Mouse (Mus musculus) hindbrain, embryonic 11.5 days (tissue): ENCODE measurements around the gene Slc30a7. TPM values are rescaled to one million over a fixed set of nuclear protein-coding genes. Genes with fewer than 3 reads are reported as not detected.

ENCODE experiments used
- ATAC-seq: fragments of 200-750 bp; cut with Nextera tagmentation; 2 replicates; pipeline ENCODE4 v1.8.0; 2017; ENCODE audit warnings: mild to moderate bottlenecking, moderate TSS enrichment, moderate library complexity; ENCODE audit not compliant: low FRiP score
- DNase-seq: peaks from one replicate; pipeline ENCODE4 v3.0.0-alpha.2; 2015; ENCODE audit warnings: low spot score
- H3K27ac ChIP-seq: fragments of 300-500 bp; sonication (generic); 2 replicates; pipeline ENCODE4 v1.5.1; 2014; ENCODE audit warnings: mild to moderate bottlenecking, low read depth, low read length
- H3K27me3 ChIP-seq: fragments of 300-500 bp; sonication (generic); 2 replicates; pipeline ENCODE4 v1.6.1; 2014; ENCODE audit warnings: mild to moderate bottlenecking, low read length, moderate library complexity, mixed read lengths; ENCODE audit not compliant: control insufficient read depth, insufficient read depth
- H3K36me3 ChIP-seq: fragments of 300-500 bp; sonication (generic); 2 replicates; pipeline ENCODE4 v1.6.1; 2014; ENCODE audit warnings: mild to moderate bottlenecking, low read length, moderate library complexity, mixed read lengths; ENCODE audit not compliant: control insufficient read depth, insufficient read depth
- H3K4me1 ChIP-seq: fragments of 300-500 bp; sonication (generic); replicated peaks from 2 replicates; pipeline ENCODE4 v1.6.1; 2014; ENCODE audit warnings: low read length, mixed read lengths; ENCODE audit not compliant: control insufficient read depth, insufficient read depth
- H3K4me2 ChIP-seq: fragments of 300-500 bp; sonication (generic); replicated peaks from 2 replicates; pipeline ENCODE4 v1.6.1; 2014; ENCODE audit warnings: mild to moderate bottlenecking, low read depth, low read length
- H3K4me3 ChIP-seq: fragments of 300-500 bp; sonication (generic); 2 replicates; pipeline ENCODE4 v1.5.1; 2014; ENCODE audit warnings: low read depth, low read length
- H3K9ac ChIP-seq: fragments of 300-500 bp; sonication (generic); 2 replicates; pipeline ENCODE4 v1.6.1; 2014; ENCODE audit warnings: low read depth, low read length
- H3K9me3 ChIP-seq: fragments of 300-500 bp; sonication (generic); 2 replicates; pipeline ENCODE4 v1.6.1; 2016; ENCODE audit warnings: low read length; ENCODE audit not compliant: control insufficient read depth
- WGBS: fragments of 180-500 bp; shearing (Covaris S2); extraction: QIAGEN DNeasy Blood & Tissue Kit; methylation state at CpG from one replicate; pipeline ENCODE4 v1.1.7; 2014; 5-methylcytosine and 5-hydroxymethylcytosine counted together
- polyA plus RNA-seq: library from polyadenylated mRNA; unstranded; fragments of >200 nt; fragmentation: Nextera tagmentation; extraction: Ambion mirVana; gene quantifications from 2 replicates; pipeline ENCODE4 v1.2.1, GENCODE M21; 2014

The Slc30a7 gene
- polyA plus RNA-seq, 1 experiment from 2014 or later, result 31.2 TPM

- no peak overlapping the region for H3K4me3 ChIP-seq
- whole genome bisulfite sequencing, result 94% methylated on average over 10 of the region's 10 CpGs
Measured at GRCm38 (mm10) chr3:115974995-115975394, 32.2 kb downstream of the Slc30a7 start.

GRCm38 (mm10) chr3:115974228-115974627 lies 33.0 kb downstream of the Slc30a7 start:
- H3K27me3 ChIP-seq, result no peaks in the 10 kb centered on the region
- no peak overlapping the region for H3K27ac ChIP-seq
- WGBS, result 88% methylated on average over 6 of the region's 6 CpGs
- no peak for DNase-seq
- no peak overlapping the region for H3K4me2 ChIP-seq
- no peaks in the 10 kb centered on the region; the same call in 1 of the 2 replicates for H3K36me3 ChIP-seq
- no peak overlapping the region for H3K4me3 ChIP-seq
- H3K9ac ChIP-seq, result no peak overlapping the region
- no peaks in the 10 kb centered on the region for H3K4me1 ChIP-seq
- ATAC-seq, result no peak
- no peaks in the 10 kb centered on the region for H3K9me3 ChIP-seq

More at GRCm38 (mm10) chr3:115974995-115975394, 32.2 kb downstream of the Slc30a7 start:
- ATAC-seq (no peak), DNase-seq (no peak)
- no peaks in the 10 kb centered on the region for H3K4me1 ChIP-seq
- H3K4me2 ChIP-seq, result no peak overlapping the region
- no peaks in the 10 kb centered on the region for H3K27me3 ChIP-seq
- no peaks in the 10 kb centered on the region; the same call in 1 of the 2 replicates for H3K36me3 ChIP-seq
- no peak overlapping the region for H3K9ac ChIP-seq
- H3K27ac ChIP-seq, result no peak overlapping the region
- H3K9me3 ChIP-seq, result no peaks in the 10 kb centered on the region

GRCm38 (mm10) chr3:115971891-115972646 lies 35.1 kb downstream of the Slc30a7 start:
- H3K27me3 ChIP-seq, result no peaks in the 10 kb centered on the region
- H3K27ac ChIP-seq, result no peak overlapping the region
- H3K4me1 ChIP-seq, result no peaks in the 10 kb centered on the region
- H3K4me3 ChIP-seq, result no peak overlapping the region
- 93% methylated on average over 14 of the region's 14 CpGs for WGBS
- no peak overlapping the region for H3K4me2 ChIP-seq
- no peak for DNase-seq
- no peak overlapping the region for H3K9ac ChIP-seq
- ATAC-seq, result no peak
- no peaks in the 10 kb centered on the region for H3K9me3 ChIP-seq
- H3K36me3 ChIP-seq, result no peaks in the 10 kb centered on the region; the same call in 1 of the 2 replicates

GRCm38 (mm10) chr3:115971045-115971785 lies 36.0 kb downstream of the Slc30a7 start:
- H3K36me3 ChIP-seq, result no peaks in the 10 kb centered on the region; the same call in 1 of the 2 replicates
- DNase-seq (no peak), ATAC-seq (no peak)
- no peak overlapping the region for H3K4me3 ChIP-seq
- H3K4me2 ChIP-seq, result no peak overlapping the region
- no peaks in the 10 kb centered on the region for H3K4me1 ChIP-seq
- no peaks in the 10 kb centered on the region for H3K9me3 ChIP-seq
- H3K9ac ChIP-seq, result no peak overlapping the region
- H3K27ac ChIP-seq, result no peak overlapping the region
- no peaks in the 10 kb centered on the region for H3K27me3 ChIP-seq
- 95% methylated on average over 20 of the region's 20 CpGs for WGBS

GRCm38 (mm10) chr3:115968745-115969530 lies 38.3 kb downstream of the Slc30a7 start:
- H3K27ac ChIP-seq, result no peak overlapping the region
- H3K27me3 ChIP-seq, result no peaks in the 10 kb centered on the region
- ATAC-seq (0 out of 2 replicates have a peak, but pooled peaks have one; percentile 45), DNase-seq (no peak)
- no peaks in the 10 kb centered on the region for H3K4me1 ChIP-seq
- no peaks in the 10 kb centered on the region for H3K36me3 ChIP-seq
- H3K9me3 ChIP-seq, result no peaks in the 10 kb centered on the region
- H3K9ac ChIP-seq, result no peak overlapping the region
- no peak overlapping the region for H3K4me3 ChIP-seq
- no peak overlapping the region for H3K4me2 ChIP-seq
- WGBS, result 90% methylated on average over 10 of the region's 10 CpGs

GRCm38 (mm10) chr3:115964071-115964470 lies 43.1 kb downstream of the Slc30a7 start:
- Histone ChIP-seq H3K9ac (no peak overlapping the region), H3K27me3 (no peaks in the 10 kb centered on the region), H3K9me3 (no peaks in the 10 kb centered on the region), H3K4me2 (no peak overlapping the region), H3K4me1 (no peaks in the 10 kb centered on the region), H3K27ac (no peak overlapping the region), H3K36me3 (no peaks in the 10 kb centered on the region), H3K4me3 (no peak overlapping the region)
- 85% methylated on average over 5 of the region's 5 CpGs for WGBS
- ATAC-seq (no peak), DNase-seq (no peak)

- Histone ChIP-seq H3K4me2 (no peak overlapping the region), H3K9me3 (no peaks in the 10 kb centered on the region), H3K27me3 (no peaks in the 10 kb centered on the region), H3K4me3 (no peak overlapping the region), H3K27ac (no peak overlapping the region), H3K36me3 (no peaks in the 10 kb centered on the region), H3K4me1 (no peaks in the 10 kb centered on the region), H3K9ac (no peak overlapping the region)
- DNase-seq, result no peak
- 93% methylated on average over 1 of the region's 1 CpGs for WGBS
- ATAC-seq, result no peak
Measured at GRCm38 (mm10) chr3:115963597-115963996, 43.6 kb downstream of the Slc30a7 start.

- Histone ChIP-seq H3K36me3 (no peaks in the 10 kb centered on the region), H3K27ac (no peak overlapping the region), H3K9ac (no peak overlapping the region), H3K4me2 (no peak overlapping the region), H3K27me3 (no peaks in the 10 kb centered on the region), H3K4me1 (no peaks in the 10 kb centered on the region), H3K9me3 (no peaks in the 10 kb centered on the region), H3K4me3 (no peak overlapping the region)
- WGBS, result 57% methylated on average over 4 of the region's 4 CpGs
- DNase-seq (no peak), ATAC-seq (no peak)
Measured at GRCm38 (mm10) chr3:115962028-115962415, 45.2 kb downstream of the Slc30a7 start.
